In genomic region chr2:122185086-122185485, GRCm38 (mm10) we compare ENCODE assay signal across 27 mouse cellular contexts. TPM values are rescaled to one million over a fixed set of nuclear protein-coding genes. Genes with fewer than 3 reads are reported as not detected.
A peak's percentile ranks its signal among the peaks of the same experiment; 100 is the strongest.
DNase-seq lines count a peak whose midpoint lies in the region; ATAC-seq lines count a peak whose summit lies in the region.
"Had no signal": no experiment of that assay in that cellular context is flagged by ENCODE, and none has a peak within 500 bp of the region (broad histone marks: within the 10 kb centered on the region; RNA-seq: fewer than 3 reads in every experiment).

No protein-coding gene starts in this region.

- no peaks in the 10 kb centered on the region for H3K27me3 ChIP-seq in midbrain, embryonic 11.5 days (ENCODE audit: control insufficient read depth, insufficient read depth, low read length)
- H3K27me3 ChIP-seq in midbrain, embryonic 16.5 days (ENCODE audit: control insufficient read depth, insufficient read depth, low read depth, low read length): no peaks in the 10 kb centered on the region
- no peaks in the 10 kb centered on the region; the same call in 1 of the 2 replicates for H3K27me3 ChIP-seq in forebrain, embryonic 12.5 days
- H3K27me3 ChIP-seq: embryonic facial prominence, embryonic 12.5 days had no signal

- no peak overlapping the region for H3K4me3 ChIP-seq in midbrain, embryonic 11.5 days (ENCODE audit: low read depth, low read length)
- H3K4me3 ChIP-seq in midbrain, embryonic 16.5 days (ENCODE audit: low read depth, low read length): no peak overlapping the region
- H3K4me3 ChIP-seq in forebrain, embryonic 12.5 days (replicated peaks): no peak overlapping the region
- H3K4me3 ChIP-seq: embryonic facial prominence, embryonic 10.5 days; embryonic facial prominence, embryonic 12.5 days had no signal

- no peaks in the 10 kb centered on the region for H3K9me3 ChIP-seq in midbrain, embryonic 11.5 days (ENCODE audit: control insufficient read depth, low read length)
- no peaks in the 10 kb centered on the region for H3K9me3 ChIP-seq in midbrain, embryonic 16.5 days (replicated peaks; ENCODE audit: control insufficient read depth, low read length, poor library complexity, severe bottlenecking)
- H3K9me3 ChIP-seq in forebrain, embryonic 12.5 days: no peaks in the 10 kb centered on the region
- H3K9me3 ChIP-seq: embryonic facial prominence, embryonic 12.5 days had no signal

- no peak for ATAC-seq in midbrain, embryonic 11.5 days (ENCODE audit: low FRiP score)
- ATAC-seq in midbrain, embryonic 16.5 days: no peak
- peak; percentile 88 for ATAC-seq in granulocyte monocyte progenitor cell, adult 5-6 weeks (replicated peaks; ENCODE audit: poor library complexity, severe bottlenecking)
- peak; percentile 62 for ATAC-seq in megakaryocyte progenitor cell, adult 5-6 weeks (replicated peaks; ENCODE audit: poor library complexity)
- ATAC-seq in forebrain, embryonic 12.5 days (ENCODE audit: low FRiP score): no peak
- ATAC-seq: forebrain, embryonic 14.5 days; forebrain, embryonic 16.5 days had no signal

- H3K9ac ChIP-seq in midbrain, embryonic 11.5 days (ENCODE audit: low read length): no peak overlapping the region
- no peak overlapping the region for H3K9ac ChIP-seq in midbrain, embryonic 16.5 days (ENCODE audit: low read depth, low read length)
- no peak overlapping the region for H3K9ac ChIP-seq in forebrain, embryonic 12.5 days
- H3K9ac ChIP-seq: embryonic facial prominence, embryonic 12.5 days had no signal

- no peaks in the 10 kb centered on the region for H3K4me1 ChIP-seq in midbrain, embryonic 11.5 days (ENCODE audit: control insufficient read depth, insufficient read depth, low read length)
- no peaks in the 10 kb centered on the region for H3K4me1 ChIP-seq in midbrain, embryonic 16.5 days (ENCODE audit: control insufficient read depth, insufficient read depth, low read length)
- H3K4me1 ChIP-seq in forebrain, embryonic 12.5 days: no peaks in the 10 kb centered on the region
- H3K4me1 ChIP-seq: embryonic facial prominence, embryonic 10.5 days; embryonic facial prominence, embryonic 12.5 days had no signal

- no peaks in the 10 kb centered on the region for H3K36me3 ChIP-seq in midbrain, embryonic 11.5 days (ENCODE audit: control insufficient read depth, insufficient read depth, low read length)
- no peaks in the 10 kb centered on the region for H3K36me3 ChIP-seq in midbrain, embryonic 16.5 days (ENCODE audit: control insufficient read depth, insufficient read depth, low read length)
- H3K36me3 ChIP-seq in forebrain, embryonic 12.5 days (replicated peaks): no peaks in the 10 kb centered on the region
- H3K36me3 ChIP-seq: embryonic facial prominence, embryonic 10.5 days; embryonic facial prominence, embryonic 12.5 days had no signal

- no peak overlapping the region for H3K27ac ChIP-seq in midbrain, embryonic 11.5 days (ENCODE audit: low read depth, low read length)
- no peak overlapping the region for H3K27ac ChIP-seq in midbrain, embryonic 16.5 days (ENCODE audit: low read length)
- no peak overlapping the region for H3K27ac ChIP-seq in forebrain, embryonic 12.5 days
- H3K27ac ChIP-seq: embryonic facial prominence, embryonic 10.5 days; embryonic facial prominence, embryonic 12.5 days had no signal

- no peak overlapping the region for H3K4me2 ChIP-seq in midbrain, embryonic 11.5 days
- H3K4me2 ChIP-seq in midbrain, embryonic 16.5 days (ENCODE audit: low read length): no peak overlapping the region
- H3K4me2 ChIP-seq in forebrain, embryonic 12.5 days: no peak overlapping the region
- H3K4me2 ChIP-seq: embryonic facial prominence, embryonic 12.5 days had no signal

- peak; percentile 28 for DNase-seq in midbrain, embryonic 11.5 days (ENCODE audit: low spot score, missing footprints)
- DNase-seq in layer of hippocampus, postnatal 10 days (ENCODE audit: low spot score in 2 of 2): no peak
- DNase-seq: adrenal gland, adult 2 months; adrenal gland, postnatal 10 days; adrenal gland, postnatal 25 days; cerebellum, adult 11 months; cerebellum, adult 18-20 months; cerebellum, adult 8-10 months; cerebellum, adult 9-11 months; cerebellum, postnatal 14 days; cerebellum, postnatal 36 days had no signal

- 87% methylated on average over 4 of the region's 4 CpGs for WGBS in midbrain, embryonic 11.5 days
- WGBS in midbrain, embryonic 16.5 days: 93% methylated on average over 4 of the region's 4 CpGs
- 89% methylated on average over 4 of the region's 4 CpGs for WGBS in forebrain, embryonic 12.5 days

RNA-seq across cellular contexts. Expression of gene Patl2, which starts 0.9 kb away (rescaled TPM):
- polyA plus RNA-seq in midbrain, embryonic 11.5 days (2014; fragmentation: Nextera tagmentation; extraction: Ambion mirVana): not detected in 2 replicates
- not detected in 2 replicates for polyA plus RNA-seq in midbrain, embryonic 16.5 days (2015; fragmentation: Nextera tagmentation; extraction: Ambion mirVana)
- total RNA-seq in granulocyte monocyte progenitor cell, adult 5-6 weeks (2014; fragmentation: Nextera tagmentation): not detected in 2 replicates
- total RNA-seq in granulocyte monocyte progenitor cell, adult 5-6 weeks (2017): not detected in 2 replicates
- total RNA-seq in megakaryocyte progenitor cell, adult 5-6 weeks (2015): 0.05 TPM in 1 of 2 replicates, not detected in the other
- 0.07 TPM in 1 of 2 replicates, not detected in the other for total RNA-seq in megakaryocyte progenitor cell, adult 5-6 weeks (2017)
- not detected in 2 replicates for polyA plus RNA-seq in forebrain, embryonic 12.5 days (2016; fragmentation: Nextera tagmentation; extraction: Ambion mirVana)
- total RNA-seq in layer of hippocampus, postnatal 10 days (2021): not detected
- total RNA-seq: adrenal gland, adult 2 months; adrenal gland, postnatal 25 days had no signal
- polyA plus RNA-seq: adrenal gland, adult 2 months; brain, embryonic 14.5 days; C2C12; embryonic facial prominence, embryonic 12.5 days; embryonic facial prominence, embryonic 14.5 days; forebrain, embryonic 11.5 days; forebrain, embryonic 14.5 days; forebrain, embryonic 16.5 days had no signal

RNA-seq across cellular contexts. Expression of gene Terb2, which starts 1.0 kb away (rescaled TPM):
- polyA plus RNA-seq in midbrain, embryonic 11.5 days (2014; fragmentation: Nextera tagmentation; extraction: Ambion mirVana): not detected in 2 replicates
- not detected in 2 replicates for polyA plus RNA-seq in midbrain, embryonic 16.5 days (2015; fragmentation: Nextera tagmentation; extraction: Ambion mirVana)
- not detected in 2 replicates for total RNA-seq in granulocyte monocyte progenitor cell, adult 5-6 weeks (2014; fragmentation: Nextera tagmentation)
- not detected in 2 replicates for total RNA-seq in granulocyte monocyte progenitor cell, adult 5-6 weeks (2017)
- not detected in 2 replicates for total RNA-seq in megakaryocyte progenitor cell, adult 5-6 weeks (2015)
- not detected in 2 replicates for total RNA-seq in megakaryocyte progenitor cell, adult 5-6 weeks (2017)
- polyA plus RNA-seq in forebrain, embryonic 12.5 days (2016; fragmentation: Nextera tagmentation; extraction: Ambion mirVana): not detected in 2 replicates
- not detected for total RNA-seq in layer of hippocampus, postnatal 10 days (2021)
- total RNA-seq: adrenal gland, adult 2 months; adrenal gland, postnatal 10 days; adrenal gland, postnatal 25 days; adrenal gland, postnatal 4 days; MEL had no signal
- polyA plus RNA-seq: adrenal gland, adult 2 months; brain, embryonic 14.5 days; C2C12; cortical plate, adult 2 months; embryonic facial prominence, embryonic 10.5 days; embryonic facial prominence, embryonic 12.5 days; embryonic facial prominence, embryonic 14.5 days; forebrain, embryonic 11.5 days; forebrain, embryonic 14.5 days; forebrain, embryonic 16.5 days had no signal

RNA-seq across cellular contexts. Expression of gene Trim69, which starts 24.6 kb away (rescaled TPM):
- polyA plus RNA-seq in midbrain, embryonic 11.5 days (2014; fragmentation: Nextera tagmentation; extraction: Ambion mirVana): not detected in 2 replicates
- not detected in 2 replicates for polyA plus RNA-seq in midbrain, embryonic 16.5 days (2015; fragmentation: Nextera tagmentation; extraction: Ambion mirVana)
- 0.56 TPM in 1 of 2 replicates, not detected in the other for total RNA-seq in granulocyte monocyte progenitor cell, adult 5-6 weeks (2014; fragmentation: Nextera tagmentation)
- total RNA-seq in granulocyte monocyte progenitor cell, adult 5-6 weeks (2017): not detected in 2 replicates
- total RNA-seq in megakaryocyte progenitor cell, adult 5-6 weeks (2015): 0.46 TPM in 1 of 2 replicates, not detected in the other
- total RNA-seq in megakaryocyte progenitor cell, adult 5-6 weeks (2017): not detected in 2 replicates
- not detected in 2 replicates for polyA plus RNA-seq in forebrain, embryonic 12.5 days (2016; fragmentation: Nextera tagmentation; extraction: Ambion mirVana)
- total RNA-seq in layer of hippocampus, postnatal 10 days (2021): not detected
- total RNA-seq: adrenal gland, adult 2 months; adrenal gland, postnatal 10 days; adrenal gland, postnatal 25 days; adrenal gland, postnatal 4 days; ES-E14; MEL had no signal
- polyA plus RNA-seq: adrenal gland, adult 2 months; brain, embryonic 14.5 days; cortical plate, adult 2 months; embryonic facial prominence, embryonic 10.5 days; embryonic facial prominence, embryonic 12.5 days; forebrain, embryonic 11.5 days; forebrain, embryonic 14.5 days; forebrain, embryonic 16.5 days had no signal

RNA-seq across cellular contexts. Expression of gene B2m, which starts 37.6 kb away (rescaled TPM):
- polyA plus RNA-seq in midbrain, embryonic 11.5 days (2014; fragmentation: Nextera tagmentation; extraction: Ambion mirVana): 124 and 131 TPM in 2 replicates
- polyA plus RNA-seq in midbrain, embryonic 16.5 days (2015; fragmentation: Nextera tagmentation; extraction: Ambion mirVana): 68.3 and 72.7 TPM in 2 replicates
- total RNA-seq in granulocyte monocyte progenitor cell, adult 5-6 weeks (2014; fragmentation: Nextera tagmentation): 1,957 and 2,269 TPM in 2 replicates
- 1,824 and 1,957 TPM in 2 replicates for total RNA-seq in granulocyte monocyte progenitor cell, adult 5-6 weeks (2017)
- total RNA-seq in megakaryocyte progenitor cell, adult 5-6 weeks (2015): 3,812 and 4,089 TPM in 2 replicates
- total RNA-seq in megakaryocyte progenitor cell, adult 5-6 weeks (2017): 1,717 and 2,014 TPM in 2 replicates
- polyA plus RNA-seq in forebrain, embryonic 12.5 days (2016; fragmentation: Nextera tagmentation; extraction: Ambion mirVana): 80.0 and 89.6 TPM in 2 replicates
- total RNA-seq in layer of hippocampus, postnatal 10 days (2021): 10 to 100 TPM; 71.5 to 82.4 TPM

RNA-seq across cellular contexts. Expression of gene Sord, which starts 49.5 kb away (rescaled TPM):
- 34.2 and 38.1 TPM in 2 replicates for polyA plus RNA-seq in midbrain, embryonic 11.5 days (2014; fragmentation: Nextera tagmentation; extraction: Ambion mirVana)
- 23.0 and 25.5 TPM in 2 replicates for polyA plus RNA-seq in midbrain, embryonic 16.5 days (2015; fragmentation: Nextera tagmentation; extraction: Ambion mirVana)
- 52.4 and 58.9 TPM in 2 replicates for total RNA-seq in granulocyte monocyte progenitor cell, adult 5-6 weeks (2014; fragmentation: Nextera tagmentation)
- total RNA-seq in granulocyte monocyte progenitor cell, adult 5-6 weeks (2017): 65.6 and 68.8 TPM in 2 replicates
- 56.2 and 64.7 TPM in 2 replicates for total RNA-seq in megakaryocyte progenitor cell, adult 5-6 weeks (2015)
- 64.8 and 71.9 TPM in 2 replicates for total RNA-seq in megakaryocyte progenitor cell, adult 5-6 weeks (2017)
- polyA plus RNA-seq in forebrain, embryonic 12.5 days (2016; fragmentation: Nextera tagmentation; extraction: Ambion mirVana): 23.9 and 24.3 TPM in 2 replicates
- total RNA-seq in layer of hippocampus, postnatal 10 days (2021): 10 to 100 TPM; 12.6 to 15.8 TPM

Comparison
In these comparisons a context has a peak if more than half of its experiments do, and no peak if none do; other contexts are left out.
1. ATAC-seq: peak in granulocyte monocyte progenitor cell, adult 5-6 weeks (single experiment) and megakaryocyte progenitor cell, adult 5-6 weeks (single experiment); none in midbrain, embryonic 11.5 days (single experiment), midbrain, embryonic 16.5 days (single experiment) and forebrain, embryonic 12.5 days (single experiment).